Mouse (Mus musculus) lung, adult 10 weeks (tissue): ENCODE results near the gene Usp1. TPM values are rescaled to one million over a fixed set of nuclear protein-coding genes. Genes with fewer than 3 reads are reported as not detected.

ENCODE experiments used
- polyA plus RNA-seq: library from polyadenylated mRNA; stranded (reverse); fragments of 350-450 nt; fragmentation: Illumina TruSeq; extraction: RNeasy Lipid Tissue Mini Kit (QIAGEN cat#74804); gene quantifications from one replicate; pipeline ENCODE4 v1.2.3, GENCODE M21; 2014; ENCODE audit warnings: low read depth, low replicate concordance; ENCODE audit not compliant: insufficient read depth

Usp1 gene
- polyA plus RNA-seq = 16.1 TPM

GRCm38 (mm10) chr4:98923568-98924070 is at the start of gene Usp1:
TSS of gene Usp1 (plus strand) at chr4:98923810.

Other genes starting within 250 kb of the Usp1 start
- 0.08 TPM for gene L1td1, start 197.1 kb upstream of the Usp1 start, polyA plus RNA-seq
- gene Kank4, start 106.3 kb upstream of the Usp1 start, polyA plus RNA-seq = 4.4 TPM
- not detected for gene I0C0044D17Rik, start 100.0 kb upstream of the Usp1 start, polyA plus RNA-seq
- 0.40 TPM for gene Angptl3, start 107.1 kb downstream of the Usp1 start, polyA plus RNA-seq
- gene Dock7, start 197.1 kb downstream of the Usp1 start, polyA plus RNA-seq = 23.7 TPM